ENCODE assay signal across 8 mouse cellular contexts in genomic region chr1:193330172-193330571, GRCm38 (mm10). TPM values are rescaled to one million over a fixed set of nuclear protein-coding genes. Genes with fewer than 3 reads are reported as not detected.
DNase-seq lines count a peak whose midpoint lies in the region; ATAC-seq lines count a peak whose summit lies in the region.

No protein-coding gene starts in this region.

- 20% methylated on average over 10 of the region's 10 CpGs for WGBS in forebrain, embryonic 16.5 days
- WGBS in liver, embryonic 16.5 days (ENCODE audit: insufficient replicate concordance), result 41% methylated on average over 10 of the region's 10 CpGs
- 41% methylated on average over 10 of the region's 10 CpGs for WGBS in neural tube, embryonic 15.5 days

- ATAC-seq in cerebellum, adult (ENCODE audit: insufficient number of reproducible peaks, low FRiP score, low TSS enrichment), result peak; percentile 84
- ATAC-seq in forebrain, embryonic 16.5 days, result peak; percentile 92
- ATAC-seq in liver, embryonic 16.5 days (ENCODE audit: low read depth), result 0 out of 2 replicates have a peak, but pooled peaks have one; percentile 9
- peak; percentile 83 for ATAC-seq in neural tube, embryonic 15.5 days (ENCODE audit: low FRiP score)

- no peaks in the 10 kb centered on the region for H3K9me3 ChIP-seq in forebrain, embryonic 16.5 days (ENCODE audit: control insufficient read depth, low read length)
- no peaks in the 10 kb centered on the region for H3K9me3 ChIP-seq in liver, embryonic 16.5 days (replicated peaks; ENCODE audit: control insufficient read depth, low read length)
- H3K9me3 ChIP-seq in neural tube, embryonic 15.5 days (replicated peaks), result no peaks in the 10 kb centered on the region

- no peak overlapping the region for H3K4me2 ChIP-seq in forebrain, embryonic 16.5 days (ENCODE audit: low read length)
- H3K4me2 ChIP-seq in liver, embryonic 16.5 days (ENCODE audit: low read depth, low read length), result no peak overlapping the region
- H3K4me2 ChIP-seq in neural tube, embryonic 15.5 days, result no peak overlapping the region

- no peak overlapping the region for H3K4me3 ChIP-seq in forebrain, embryonic 16.5 days (replicated peaks; ENCODE audit: low read length)
- no peak overlapping the region for H3K4me3 ChIP-seq in liver, embryonic 16.5 days (ENCODE audit: low read depth, low read length)
- H3K4me3 ChIP-seq in neural tube, embryonic 15.5 days (replicated peaks), result no peak overlapping the region

- no peaks in the 10 kb centered on the region for H3K36me3 ChIP-seq in forebrain, embryonic 16.5 days (ENCODE audit: control insufficient read depth, insufficient read depth)
- no peaks in the 10 kb centered on the region for H3K36me3 ChIP-seq in liver, embryonic 16.5 days (ENCODE audit: control insufficient read depth, insufficient read depth)
- no peaks in the 10 kb centered on the region for H3K36me3 ChIP-seq in neural tube, embryonic 15.5 days

- peak; percentile 82 for DNase-seq in CD4-positive, CD25-positive, alpha-beta regulatory T cell, adult 2 months (ENCODE audit: low read depth, low spot score)
- peak; percentile 82 to 90 for DNase-seq in heart, postnatal 14 days
- peak; percentile 84 to 90 for DNase-seq in kidney, postnatal 4 days
- peak; percentile 86 for DNase-seq in testis, postnatal 10 days (ENCODE audit: low spot score)

- H3K4me1 ChIP-seq in forebrain, embryonic 16.5 days (replicated peaks; ENCODE audit: control insufficient read depth, insufficient read depth, low read length), result peaks cover 17% of the 10 kb centered on the region
- H3K4me1 ChIP-seq in liver, embryonic 16.5 days (ENCODE audit: control insufficient read depth, low read depth, low read length), result no peaks in the 10 kb centered on the region; the same call in 1 of the 2 replicates
- H3K4me1 ChIP-seq in neural tube, embryonic 15.5 days, result peaks cover 13% of the 10 kb centered on the region; the same call in 1 of the 2 replicates

- H3K27me3 ChIP-seq in forebrain, embryonic 16.5 days (replicated peaks; ENCODE audit: control insufficient read depth, insufficient read depth, low read length), result no peaks in the 10 kb centered on the region
- no peaks in the 10 kb centered on the region for H3K27me3 ChIP-seq in liver, embryonic 16.5 days (ENCODE audit: control insufficient read depth, insufficient read depth, low read depth, low read length)
- no peaks in the 10 kb centered on the region for H3K27me3 ChIP-seq in neural tube, embryonic 15.5 days (replicated peaks)

- H3K27ac ChIP-seq in forebrain, embryonic 16.5 days (ENCODE audit: low read length), result peak overlapping the region; percentile 12; the same call in 1 of the 2 replicates
- no peak overlapping the region for H3K27ac ChIP-seq in liver, embryonic 16.5 days (ENCODE audit: low read length)
- no peak overlapping the region for H3K27ac ChIP-seq in neural tube, embryonic 15.5 days (replicated peaks)

- no peak overlapping the region; the same call in 1 of the 2 replicates for H3K9ac ChIP-seq in forebrain, embryonic 16.5 days (replicated peaks; ENCODE audit: low read depth, low read length)
- H3K9ac ChIP-seq in liver, embryonic 16.5 days (ENCODE audit: low read depth, low read length), result no peak overlapping the region
- no peak overlapping the region for H3K9ac ChIP-seq in neural tube, embryonic 15.5 days (replicated peaks)

- intact Hi-C loops in heart, postnatal 14 days (cut with DNase I), result loop anchor here (1.0 to 2.0 kb wide), 2 partner anchors 34 to 43 kb away; no protein-coding TSS in a partner anchor

RNA-seq across cellular contexts. Expression of gene Camk1g, which starts 39.9 kb away (rescaled TPM):
- 49.9 and 51.9 TPM in 2 replicates for polyA plus RNA-seq in forebrain, embryonic 16.5 days (2015; fragmentation: Nextera tagmentation; extraction: Ambion mirVana)
- under 1 TPM; 0.72 to 0.83 TPM for total RNA-seq in heart, postnatal 14 days (2021)
- polyA plus RNA-seq in liver, embryonic 16.5 days (2015; fragmentation: Nextera tagmentation; extraction: Ambion mirVana), result 0.23 and 0.33 TPM in 2 replicates
- 40.8 and 49.5 TPM in 2 replicates for polyA plus RNA-seq in neural tube, embryonic 15.5 days (2015; fragmentation: Nextera tagmentation; extraction: Ambion mirVana)

RNA-seq across cellular contexts. Expression of gene G0s2, which starts 57.2 kb away (rescaled TPM):
- 3.6 TPM in 2 replicates for polyA plus RNA-seq in forebrain, embryonic 16.5 days (2015; fragmentation: Nextera tagmentation; extraction: Ambion mirVana)
- total RNA-seq in heart, postnatal 14 days (2021), result 10 to 100 TPM; 43.4 to 57.3 TPM
- polyA plus RNA-seq in liver, embryonic 16.5 days (2015; fragmentation: Nextera tagmentation; extraction: Ambion mirVana), result 179 and 180 TPM in 2 replicates
- 9.9 and 14.1 TPM in 2 replicates for polyA plus RNA-seq in neural tube, embryonic 15.5 days (2015; fragmentation: Nextera tagmentation; extraction: Ambion mirVana)

Comparison
In these comparisons a context has a peak if more than half of its experiments do, and no peak if none do; other contexts are left out.
1. ATAC-seq: peak in every context shown above with its lines; median percentile 92 in forebrain, embryonic 16.5 days; 84 in cerebellum, adult; 83 in neural tube, embryonic 15.5 days; 9 in liver, embryonic 16.5 days.
2. RNA of gene Camk1g, which starts 39.9 kb away (polyA plus RNA-seq): 49.9 to 51.9 TPM in forebrain, embryonic 16.5 days and 40.8 to 49.5 TPM in neural tube, embryonic 15.5 days; 0.23 to 0.33 TPM in liver, embryonic 16.5 days; every median in the first group is over 10 times any median in the second.
3. RNA of gene G0s2, which starts 57.2 kb away (polyA plus RNA-seq): 179 to 180 TPM in liver, embryonic 16.5 days; 9.9 to 14.1 TPM in neural tube, embryonic 15.5 days and 3.6 TPM in forebrain, embryonic 16.5 days; every median in the first group is over 10 times any median in the second.
4. Peak in every context shown above with its lines, with median percentiles within 50 percentile points of each other: DNase-seq.